Mouse (Mus musculus) intestine, embryonic 16.5 days (tissue): ENCODE results near the gene Fam92b. TPM values are rescaled to one million over a fixed set of nuclear protein-coding genes. Genes with fewer than 3 reads are reported as not detected.

Experiments
- ATAC-seq: fragments of 200-750 bp; cut with Nextera tagmentation; 2 replicates; pipeline ENCODE4 v1.8.0; 2017; ENCODE audit warnings: moderate TSS enrichment, moderate library complexity
- H3K27ac ChIP-seq: fragments of 300-500 bp; sonication (generic); 2 replicates; pipeline ENCODE4 v1.5.1; 2014; ENCODE audit warnings: mild to moderate bottlenecking, low read length
- H3K27me3 ChIP-seq: fragments of 300-500 bp; sonication (generic); replicated peaks from 2 replicates; pipeline ENCODE4 v1.6.1; 2014; ENCODE audit warnings: low read length, control low read depth, mixed read lengths; ENCODE audit not compliant: control insufficient read depth, insufficient read depth
- H3K36me3 ChIP-seq: fragments of 300-500 bp; sonication (generic); 2 replicates; pipeline ENCODE4 v1.6.1; 2014; ENCODE audit warnings: low read length, control low read depth; ENCODE audit not compliant: control insufficient read depth, insufficient read depth
- H3K4me1 ChIP-seq: fragments of 300-500 bp; sonication (generic); 2 replicates; pipeline ENCODE4 v1.6.1; 2014; ENCODE audit warnings: low read length, control low read depth, mixed read lengths; ENCODE audit not compliant: control insufficient read depth, insufficient read depth
- H3K4me2 ChIP-seq: fragments of 300-500 bp; sonication (generic); 2 replicates; pipeline ENCODE4 v1.6.1; 2014; ENCODE audit warnings: low read depth, low read length, control low read depth
- H3K4me3 ChIP-seq: fragments of 300-500 bp; sonication (generic); 2 replicates; pipeline ENCODE4 v1.5.1; 2014; ENCODE audit warnings: mild to moderate bottlenecking, low read length
- H3K9ac ChIP-seq: fragments of 300-500 bp; sonication (generic); 2 replicates; pipeline ENCODE4 v1.6.1; 2014; ENCODE audit warnings: low read depth, low read length
- H3K9me3 ChIP-seq: fragments of 300-500 bp; sonication (generic); 2 replicates; pipeline ENCODE4 v1.6.1; 2016; ENCODE audit warnings: low read length, control low read depth; ENCODE audit not compliant: control insufficient read depth
- WGBS: fragments of 180-500 bp; shearing (Covaris S2); extraction: QIAGEN DNeasy Blood & Tissue Kit; methylation state at CpG from one replicate; pipeline ENCODE4 v1.1.7; 2014; 5-methylcytosine and 5-hydroxymethylcytosine counted together
- polyA plus RNA-seq: library from polyadenylated mRNA; unstranded; fragments of >200 nt; fragmentation: Nextera tagmentation; extraction: Ambion mirVana; gene quantifications from 2 replicates; pipeline ENCODE4 v1.2.1, GENCODE M21; 2015

The Fam92b gene
- polyA plus RNA-seq, 1 experiment from 2014 or later = 0.55 TPM

- Histone ChIP-seq H3K4me3 (no peak overlapping the region), H3K9ac (no peak overlapping the region), H3K4me1 (peaks cover 23% of the 10 kb centered on the region; the same call in 1 of the 2 replicates), H3K36me3 (no peaks in the 10 kb centered on the region), H3K9me3 (no peaks in the 10 kb centered on the region), H3K27me3 (no peaks in the 10 kb centered on the region), H3K4me2 (no peak overlapping the region), H3K27ac (no peak overlapping the region)
- ATAC-seq = no peak
- WGBS = 72% methylated on average over 15 of the region's 15 CpGs
These were observed 33.2 kb downstream of the Fam92b start for GRCm38 (mm10) chr8:120143911-120144651.

GRCm38 (mm10) chr8:120140769-120141168 is 36.5 kb downstream of the Fam92b start:
- H3K4me2 ChIP-seq = no peak overlapping the region
- ATAC-seq = peak; percentile 4; the same call in 1 of the 2 replicates

GRCm38 (mm10) chr8:120138958-120139357 is 38.3 kb downstream of the Fam92b start:
- H3K27me3 ChIP-seq = no peaks in the 10 kb centered on the region
- peak overlapping the region; percentile 17; the same call in 1 of the 2 replicates for H3K9ac ChIP-seq
- H3K4me2 ChIP-seq = peak overlapping the region; percentile 8; the same call in 1 of the 2 replicates
- ATAC-seq = peak; percentile 86
- H3K27ac ChIP-seq = peak overlapping the region; percentile 91
- no peak overlapping the region for H3K4me3 ChIP-seq
- 58% methylated on average over 2 of the region's 2 CpGs for WGBS
- H3K36me3 ChIP-seq = no peaks in the 10 kb centered on the region
- H3K4me1 ChIP-seq = peaks cover 31% of the 10 kb centered on the region
- H3K9me3 ChIP-seq = no peaks in the 10 kb centered on the region

More at GRCm38 (mm10) chr8:120140769-120141168, 36.5 kb downstream of the Fam92b start:
- 58% methylated on average over 3 of the region's 3 CpGs for WGBS
- H3K27ac ChIP-seq = peak overlapping the region; percentile 61
- no peaks in the 10 kb centered on the region for H3K27me3 ChIP-seq
- H3K36me3 ChIP-seq = no peaks in the 10 kb centered on the region
- no peak overlapping the region for H3K4me3 ChIP-seq
- no peaks in the 10 kb centered on the region for H3K9me3 ChIP-seq
- 0 out of 2 replicates have a peak overlapping the region, but pooled peaks have one; percentile 12 for H3K9ac ChIP-seq
- H3K4me1 ChIP-seq = peaks cover 37% of the 10 kb centered on the region

GRCm38 (mm10) chr8:120136618-120137017 is 40.6 kb downstream of the Fam92b start:
- Histone ChIP-seq H3K9ac (no peak overlapping the region), H3K4me1 (peaks cover 31% of the 10 kb centered on the region), H3K9me3 (no peaks in the 10 kb centered on the region), H3K27ac (no peak overlapping the region), H3K4me3 (no peak overlapping the region), H3K36me3 (no peaks in the 10 kb centered on the region), H3K27me3 (no peaks in the 10 kb centered on the region), H3K4me2 (no peak overlapping the region)
- 61% methylated on average over 7 of the region's 7 CpGs for WGBS
- ATAC-seq = no peak

GRCm38 (mm10) chr8:120135687-120136086 is 41.6 kb downstream of the Fam92b start:
- WGBS = 90% methylated on average over 7 of the region's 7 CpGs
- no peak for ATAC-seq
- no peak overlapping the region for H3K4me2 ChIP-seq
- H3K4me3 ChIP-seq = no peak overlapping the region
- no peaks in the 10 kb centered on the region for H3K27me3 ChIP-seq
- H3K27ac ChIP-seq = no peak overlapping the region
- H3K36me3 ChIP-seq = no peaks in the 10 kb centered on the region
- H3K4me1 ChIP-seq = peaks cover 27% of the 10 kb centered on the region
- no peak overlapping the region for H3K9ac ChIP-seq
- no peaks in the 10 kb centered on the region for H3K9me3 ChIP-seq

GRCm38 (mm10) chr8:120133169-120133568 is 44.1 kb downstream of the Fam92b start:
- Histone ChIP-seq H3K4me3 (no peak overlapping the region), H3K4me1 (peaks cover 7% of the 10 kb centered on the region; the same call in 1 of the 2 replicates), H3K9ac (no peak overlapping the region), H3K27me3 (no peaks in the 10 kb centered on the region), H3K9me3 (no peaks in the 10 kb centered on the region), H3K36me3 (no peaks in the 10 kb centered on the region), H3K4me2 (no peak overlapping the region), H3K27ac (no peak overlapping the region)
- ATAC-seq = no peak
- WGBS = 80% methylated on average over 7 of the region's 7 CpGs

- H3K4me1 ChIP-seq = peaks cover 10% of the 10 kb centered on the region
- WGBS = 87% methylated on average over 8 of the region's 8 CpGs
- no peaks in the 10 kb centered on the region for H3K36me3 ChIP-seq
- H3K4me2 ChIP-seq = no peak overlapping the region
- no peak overlapping the region for H3K27ac ChIP-seq
- H3K9ac ChIP-seq = no peak overlapping the region
- H3K4me3 ChIP-seq = no peak overlapping the region
- no peaks in the 10 kb centered on the region for H3K27me3 ChIP-seq
- ATAC-seq = no peak
- no peaks in the 10 kb centered on the region for H3K9me3 ChIP-seq
These were observed 46.1 kb downstream of the Fam92b start for GRCm38 (mm10) chr8:120131158-120131557.

- Histone ChIP-seq H3K4me1 (peaks cover 15% of the 10 kb centered on the region), H3K9me3 (no peaks in the 10 kb centered on the region), H3K9ac (no peak overlapping the region), H3K4me3 (no peak overlapping the region), H3K27ac (no peak overlapping the region), H3K4me2 (no peak overlapping the region), H3K27me3 (no peaks in the 10 kb centered on the region), H3K36me3 (no peaks in the 10 kb centered on the region)
- no peak for ATAC-seq
- 75% methylated on average over 4 of the region's 4 CpGs for WGBS
These were observed 47.7 kb downstream of the Fam92b start for GRCm38 (mm10) chr8:120129547-120129946.

- 28% methylated on average over 14 of the region's 14 CpGs for WGBS
- Histone ChIP-seq H3K9ac (no peak overlapping the region), H3K36me3 (no peaks in the 10 kb centered on the region), H3K4me1 (peaks cover 22% of the 10 kb centered on the region), H3K27ac (peak overlapping the region; percentile 54), H3K4me2 (no peak overlapping the region), H3K27me3 (no peaks in the 10 kb centered on the region), H3K9me3 (no peaks in the 10 kb centered on the region), H3K4me3 (no peak overlapping the region)
- peak; percentile 36 for ATAC-seq
These were observed 50.7 kb downstream of the Fam92b start for GRCm38 (mm10) chr8:120126357-120127161.
